Mouse (Mus musculus) stomach, postnatal 0 days (tissue): ENCODE results near the gene Kctd18.

Experiments
- CTCF ChIP-seq: IDR thresholded peaks from 2 replicates; pipeline ENCODE4 v1.5.1; 2016; ENCODE audit warnings: antibody characterized with exemption, low read depth, mild to moderate bottlenecking, moderate library complexity
- EP300 ChIP-seq: optimal IDR thresholded peaks from 2 replicates; pipeline ENCODE3; 2016; ENCODE audit warnings: antibody characterized with exemption

DNA sequence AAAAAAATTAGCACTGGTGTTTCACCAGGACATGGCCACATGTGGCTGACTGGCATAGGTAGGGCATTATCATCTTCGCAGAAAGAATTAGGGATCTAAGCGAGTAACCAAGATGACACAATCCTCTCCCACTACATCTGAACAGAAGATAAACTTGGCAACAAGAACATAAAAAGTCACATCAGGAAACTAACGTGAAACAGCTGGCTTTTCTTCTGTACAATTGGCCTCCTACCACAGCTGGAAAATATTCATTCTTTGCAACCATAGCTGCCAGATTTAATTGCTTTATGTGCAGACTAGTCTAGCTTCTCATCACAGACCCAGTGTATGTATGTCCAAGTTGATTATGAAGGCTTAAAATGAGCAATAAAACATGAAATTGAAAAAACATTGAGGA is 112.8 kb downstream of the Kctd18 start:
- TF ChIP-seq CTCF (no peak), EP300 (no peak)
